Mouse (Mus musculus) liver, embryonic 14.5 days (tissue): Measurements from ENCODE around the gene Sh2d5.

Experiments
- CTCF ChIP-seq: IDR thresholded peaks from 2 replicates; pipeline ENCODE4 v1.5.1; 2016; ENCODE audit warnings: antibody characterized with exemption, low read depth, control low read depth
- EP300 ChIP-seq: IDR thresholded peaks from 2 replicates; pipeline ENCODE4 v1.6.1; 2016; ENCODE audit warnings: antibody characterized with exemption, low read depth

DNA sequence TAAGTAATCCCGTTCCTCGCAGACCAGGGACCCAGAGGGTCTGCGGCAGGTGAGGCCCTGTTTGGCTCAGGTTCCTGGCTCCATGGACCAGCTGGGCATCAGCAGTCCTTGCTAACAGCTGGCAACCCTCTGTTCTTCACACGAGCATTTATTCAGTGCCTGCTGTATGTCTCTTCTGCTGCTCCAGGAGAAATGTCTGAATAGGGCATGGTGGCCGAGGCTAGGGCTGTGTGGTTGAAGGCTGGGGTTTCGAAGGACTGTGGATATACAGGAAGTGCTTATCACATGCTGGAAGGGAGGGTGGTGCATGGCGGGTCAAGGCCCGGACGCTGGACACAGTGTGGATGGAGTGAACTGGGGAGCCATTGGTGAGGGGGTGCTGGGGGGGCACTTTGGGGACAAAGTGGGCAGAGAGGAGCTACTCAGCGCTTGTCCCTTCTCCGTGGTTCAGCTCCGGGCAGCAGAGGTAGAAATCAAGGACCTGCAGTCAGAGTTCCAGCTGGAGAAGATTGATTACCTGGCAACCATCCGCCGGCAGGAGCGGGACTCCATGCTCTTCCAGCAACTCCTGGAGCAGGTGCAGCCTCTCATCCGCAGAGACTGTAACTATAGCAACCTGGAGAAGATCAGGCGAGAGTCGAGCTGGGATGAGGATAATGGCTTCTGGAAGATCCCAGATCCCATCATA is 43.2 kb downstream of the Sh2d5 start:
- TF ChIP-seq EP300 (no peak), CTCF (no peak)
